Mouse (Mus musculus): ENCODE results near the gene Tmem176b. TPM values are rescaled to one million over a fixed set of nuclear protein-coding genes. Genes with fewer than 3 reads are reported as not detected.

Gene Tmem176b
- polyA plus RNA-seq, 1 experiment from 2014 or later, result 161 TPM

DNA sequence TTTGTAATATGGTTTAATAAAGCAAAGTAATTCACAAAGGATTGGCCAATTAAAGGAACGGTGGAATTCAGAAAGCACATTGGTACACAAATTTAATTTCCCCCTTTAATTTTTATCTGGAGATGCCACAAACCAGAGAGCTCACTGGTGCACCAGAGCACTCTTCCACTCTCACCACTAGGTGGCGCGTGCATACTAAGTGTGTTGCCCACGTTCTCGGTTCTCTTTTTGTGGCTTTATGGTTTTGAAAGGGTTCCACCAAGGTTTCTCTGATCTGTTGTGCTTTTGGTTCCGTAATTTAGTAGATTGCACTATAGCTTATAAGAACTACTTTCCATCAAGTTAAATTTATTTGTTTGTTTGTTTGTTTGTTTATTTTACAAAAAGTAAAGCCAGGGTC, 23.5 kb downstream of the Tmem176b start:
- 8% methylated on average over 6 of the region's 6 CpGs for WGBS
- ATAC-seq (ENCODE audit: insufficient number of reproducible peaks, insufficient read depth, low FRiP score, low TSS enrichment), result no peak
- no peaks in the 10 kb centered on the region for H3K9me3 ChIP-seq
- no peaks in the 10 kb centered on the region for H3K36me3 ChIP-seq
- H3K4me2 ChIP-seq (replicated peaks), result no peak overlapping the region
- no peak overlapping the region for H3K27ac ChIP-seq
- H3K27me3 ChIP-seq, result no peaks in the 10 kb centered on the region
- H3K9ac ChIP-seq, result no peak overlapping the region
- no peaks in the 10 kb centered on the region for H3K4me1 ChIP-seq
- no peak overlapping the region for H3K4me3 ChIP-seq

- no peak for ATAC-seq (ENCODE audit: insufficient number of reproducible peaks, insufficient read depth, low FRiP score, low TSS enrichment)
- Histone ChIP-seq H3K4me3 (no peak overlapping the region), H3K27ac (no peak overlapping the region)
Observed at GRCm38 (mm10) chr6:48815013-48815412, 26.3 kb downstream of the Tmem176b start.

GRCm38 (mm10) chr6:48809494-48810219, 31.6 kb downstream of the Tmem176b start:
- WGBS, result 62% methylated on average over 3 of the region's 3 CpGs
- no peak overlapping the region for H3K27ac ChIP-seq
- no peaks in the 10 kb centered on the region for H3K27me3 ChIP-seq
- no peak overlapping the region for H3K4me3 ChIP-seq
- ATAC-seq (ENCODE audit: insufficient number of reproducible peaks, insufficient read depth, low FRiP score, low TSS enrichment), result no peak
- no peaks in the 10 kb centered on the region for H3K36me3 ChIP-seq
- no peaks in the 10 kb centered on the region for H3K4me1 ChIP-seq
- no peaks in the 10 kb centered on the region for H3K9me3 ChIP-seq
- no peak overlapping the region for H3K4me2 ChIP-seq (replicated peaks)
- H3K9ac ChIP-seq, result no peak overlapping the region

More at GRCm38 (mm10) chr6:48815013-48815412, 26.3 kb downstream of the Tmem176b start:
- H3K9me3 ChIP-seq, result no peaks in the 10 kb centered on the region
- no peak overlapping the region for H3K4me2 ChIP-seq (replicated peaks)
- no peaks in the 10 kb centered on the region for H3K4me1 ChIP-seq
- H3K27me3 ChIP-seq, result no peaks in the 10 kb centered on the region
- no peak overlapping the region for H3K9ac ChIP-seq
- H3K36me3 ChIP-seq, result no peaks in the 10 kb centered on the region

GRCm38 (mm10) chr6:48806746-48807145, 34.5 kb downstream of the Tmem176b start:
- Histone ChIP-seq H3K9ac (no peak overlapping the region), H3K27me3 (no peaks in the 10 kb centered on the region), H3K4me3 (no peak overlapping the region), H3K36me3 (no peaks in the 10 kb centered on the region), H3K4me2 (replicated peaks) (no peak overlapping the region), H3K27ac (no peak overlapping the region), H3K9me3 (no peaks in the 10 kb centered on the region), H3K4me1 (no peaks in the 10 kb centered on the region)
- no peak for ATAC-seq (ENCODE audit: insufficient number of reproducible peaks, insufficient read depth, low FRiP score, low TSS enrichment)
- 87% methylated on average over 3 of the region's 3 CpGs for WGBS

GRCm38 (mm10) chr6:48804346-48804745, 37.0 kb downstream of the Tmem176b start:
- Histone ChIP-seq H3K4me1 (no peaks in the 10 kb centered on the region), H3K4me3 (no peak overlapping the region), H3K9me3 (no peaks in the 10 kb centered on the region; the same call in 1 of the 2 replicates), H3K27ac (no peak overlapping the region), H3K9ac (no peak overlapping the region), H3K36me3 (no peaks in the 10 kb centered on the region), H3K27me3 (no peaks in the 10 kb centered on the region), H3K4me2 (replicated peaks) (no peak overlapping the region)
- ATAC-seq (ENCODE audit: insufficient number of reproducible peaks, insufficient read depth, low FRiP score, low TSS enrichment), result no peak
- WGBS, result 87% methylated on average over 5 of the region's 5 CpGs

GRCm38 (mm10) chr6:48803406-48804051, 37.8 kb downstream of the Tmem176b start:
- H3K27ac ChIP-seq, result no peak overlapping the region
- H3K9me3 ChIP-seq, result no peaks in the 10 kb centered on the region; the same call in 1 of the 2 replicates
- H3K4me3 ChIP-seq, result no peak overlapping the region
- no peak for ATAC-seq (ENCODE audit: insufficient number of reproducible peaks, insufficient read depth, low FRiP score, low TSS enrichment)
- no peak overlapping the region for H3K4me2 ChIP-seq (replicated peaks)
- no peaks in the 10 kb centered on the region for H3K4me1 ChIP-seq
- no peaks in the 10 kb centered on the region for H3K27me3 ChIP-seq
- no peak overlapping the region for H3K9ac ChIP-seq
- no peaks in the 10 kb centered on the region for H3K36me3 ChIP-seq

GRCm38 (mm10) chr6:48801897-48802296, 39.4 kb downstream of the Tmem176b start:
- H3K4me2 ChIP-seq (replicated peaks), result no peak overlapping the region
- H3K27me3 ChIP-seq, result no peaks in the 10 kb centered on the region
- 85% methylated on average over 1 of the region's 1 CpGs for WGBS
- no peaks in the 10 kb centered on the region for H3K36me3 ChIP-seq
- no peak overlapping the region for H3K27ac ChIP-seq
- no peak overlapping the region for H3K9ac ChIP-seq
- no peaks in the 10 kb centered on the region for H3K4me1 ChIP-seq
- H3K4me3 ChIP-seq, result no peak overlapping the region
- H3K9me3 ChIP-seq, result no peaks in the 10 kb centered on the region; the same call in 1 of the 2 replicates
- no peak for ATAC-seq (ENCODE audit: insufficient number of reproducible peaks, insufficient read depth, low FRiP score, low TSS enrichment)

- Histone ChIP-seq H3K4me1 (no peaks in the 10 kb centered on the region), H3K36me3 (no peaks in the 10 kb centered on the region), H3K4me3 (no peak overlapping the region), H3K9me3 (no peaks in the 10 kb centered on the region), H3K9ac (no peak overlapping the region), H3K27me3 (no peaks in the 10 kb centered on the region), H3K27ac (no peak overlapping the region), H3K4me2 (replicated peaks) (no peak overlapping the region)
- no peak for ATAC-seq (ENCODE audit: insufficient number of reproducible peaks, insufficient read depth, low FRiP score, low TSS enrichment)
- WGBS, result 72% methylated on average over 2 of the region's 2 CpGs
Observed at GRCm38 (mm10) chr6:48787867-48788266, 53.4 kb downstream of the Tmem176b start.

GRCm38 (mm10) chr6:48785601-48786000, 55.7 kb downstream of the Tmem176b start:
- no peaks in the 10 kb centered on the region for H3K36me3 ChIP-seq
- H3K4me2 ChIP-seq (replicated peaks), result no peak overlapping the region
- no peak overlapping the region for H3K9ac ChIP-seq
- 82% methylated on average over 2 of the region's 2 CpGs for WGBS
- ATAC-seq (ENCODE audit: insufficient number of reproducible peaks, insufficient read depth, low FRiP score, low TSS enrichment), result no peak
- no peak overlapping the region for H3K27ac ChIP-seq
- no peaks in the 10 kb centered on the region for H3K9me3 ChIP-seq
- no peak overlapping the region for H3K4me3 ChIP-seq
- H3K27me3 ChIP-seq, result no peaks in the 10 kb centered on the region
- H3K4me1 ChIP-seq, result no peaks in the 10 kb centered on the region

DNA sequence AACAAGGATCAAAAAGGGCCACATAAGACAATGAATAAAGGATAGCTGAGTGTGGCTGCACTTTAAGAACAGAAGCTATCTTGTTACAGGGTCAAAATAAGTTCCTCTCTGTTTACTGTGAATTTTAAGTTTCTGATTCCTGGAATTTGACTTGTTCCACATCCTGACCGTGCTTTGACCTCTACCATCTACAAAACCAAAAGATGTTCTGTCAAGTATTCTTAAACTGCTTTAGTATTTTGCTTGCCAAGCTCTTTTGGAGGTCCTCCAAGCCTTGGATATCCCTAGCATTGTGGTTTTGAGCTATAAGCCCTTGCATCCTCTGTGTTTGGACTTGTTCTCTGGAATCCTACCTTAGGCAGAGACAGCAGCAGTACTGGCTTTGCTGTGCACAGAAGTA, 56.1 kb downstream of the Tmem176b start:
- Histone ChIP-seq H3K27ac (no peak overlapping the region), H3K9ac (no peak overlapping the region), H3K4me1 (no peaks in the 10 kb centered on the region), H3K9me3 (no peaks in the 10 kb centered on the region), H3K27me3 (no peaks in the 10 kb centered on the region), H3K4me3 (no peak overlapping the region), H3K36me3 (no peaks in the 10 kb centered on the region), H3K4me2 (replicated peaks) (no peak overlapping the region)
- ATAC-seq (ENCODE audit: insufficient number of reproducible peaks, insufficient read depth, low FRiP score, low TSS enrichment), result no peak
- 70% methylated on average over 1 of the region's 1 CpGs for WGBS

- Histone ChIP-seq H3K27ac (no peak overlapping the region), H3K9ac (no peak overlapping the region), H3K4me3 (no peak overlapping the region), H3K9me3 (no peaks in the 10 kb centered on the region), H3K36me3 (no peaks in the 10 kb centered on the region), H3K4me2 (replicated peaks) (no peak overlapping the region), H3K4me1 (no peaks in the 10 kb centered on the region), H3K27me3 (no peaks in the 10 kb centered on the region)
- 77% methylated on average over 1 of the region's 1 CpGs for WGBS
- no peak for ATAC-seq (ENCODE audit: insufficient number of reproducible peaks, insufficient read depth, low FRiP score, low TSS enrichment)
Observed at GRCm38 (mm10) chr6:48784406-48784805, 56.9 kb downstream of the Tmem176b start.

All from embryonic facial prominence, embryonic 12.5 days (tissue).